Mouse (Mus musculus): ENCODE measurements around the gene Qser1. TPM values are rescaled to one million over a fixed set of nuclear protein-coding genes. Genes with fewer than 3 reads are reported as not detected.
A peak's percentile ranks its signal among the peaks of the same experiment; 100 is the strongest.
"Not testable (repeated sequence)": the region's sequence is repeated elsewhere in the genome, so short reads cannot be mapped to it uniquely, and the experiment has no call there.

The Qser1 gene
- polyA plus RNA-seq, 1 experiment = not detected

- Histone ChIP-seq H3K27ac (ENCODE audit: insufficient read depth, low read depth, low read length) (no peak overlapping the region), H3K4me3 (ENCODE audit: insufficient read depth, low read depth, low read length) (no peak overlapping the region), H3K4me1 (ENCODE audit: control insufficient read depth, insufficient read depth, low read length) (no peaks in the 10 kb centered on the region)
- TF ChIP-seq POLR2A (IDR thresholded peaks at IDR 0.05; ENCODE audit: insufficient read depth, low read depth, low read length) (no peak), CTCF (IDR thresholded peaks at IDR 0.05; ENCODE audit: insufficient read depth, low read depth, low read length) (no peak)
Observed at GRCm38 (mm10) chr2:104840974-104841373, 24.4 kb upstream of the Qser1 start.

GRCm38 (mm10) chr2:104832486-104832885 lies 15.9 kb upstream of the Qser1 start:
- no peak overlapping the region for H3K27ac ChIP-seq (ENCODE audit: insufficient read depth, low read depth, low read length)
- TF ChIP-seq CTCF (IDR thresholded peaks at IDR 0.05; ENCODE audit: insufficient read depth, low read depth, low read length) = no peak
- 88% methylated on average over 2 of the region's 2 CpGs for WGBS
- H3K4me1 ChIP-seq (ENCODE audit: control insufficient read depth, insufficient read depth, low read length) = no peaks in the 10 kb centered on the region
- H3K4me3 ChIP-seq (ENCODE audit: insufficient read depth, low read depth, low read length) = no peak overlapping the region

GRCm38 (mm10) chr2:104826191-104826590 lies 9.6 kb upstream of the Qser1 start:
- Histone ChIP-seq H3K4me1 (ENCODE audit: control insufficient read depth, insufficient read depth, low read length) (no peaks in the 10 kb centered on the region), H3K4me3 (ENCODE audit: insufficient read depth, low read depth, low read length) (no peak overlapping the region), H3K27ac (ENCODE audit: insufficient read depth, low read depth, low read length) (no peak overlapping the region)
- TF ChIP-seq CTCF (IDR thresholded peaks at IDR 0.05; ENCODE audit: insufficient read depth, low read depth, low read length) (no peak), POLR2A (IDR thresholded peaks at IDR 0.05; ENCODE audit: insufficient read depth, low read depth, low read length) (no peak)
- 93% methylated on average over 4 of the region's 4 CpGs for WGBS

- not testable (repeated sequence) for H3K27ac ChIP-seq (ENCODE audit: insufficient read depth, low read depth, low read length); H3K4me3 ChIP-seq (ENCODE audit: insufficient read depth, low read depth, low read length); H3K4me1 ChIP-seq (ENCODE audit: control insufficient read depth, insufficient read depth, low read length)
- WGBS = 90% methylated on average over 3 of the region's 3 CpGs
Observed at GRCm38 (mm10) chr2:104818763-104819162, 2.2 kb upstream of the Qser1 start.

- H3K4me3 ChIP-seq (ENCODE audit: insufficient read depth, low read depth, low read length) = no peak overlapping the region
- 3% methylated on average over 15 of the region's 15 CpGs for WGBS
- peaks cover 2% of the 10 kb centered on the region for H3K4me1 ChIP-seq (ENCODE audit: control insufficient read depth, insufficient read depth, low read length)
- H3K27ac ChIP-seq (ENCODE audit: insufficient read depth, low read depth, low read length) = no peak overlapping the region
- TF ChIP-seq CTCF (IDR thresholded peaks at IDR 0.05; ENCODE audit: insufficient read depth, low read depth, low read length) (no peak), POLR2A (IDR thresholded peaks at IDR 0.05; ENCODE audit: insufficient read depth, low read depth, low read length) (no peak)
Observed at GRCm38 (mm10) chr2:104817555-104818330, 1.2 kb upstream of the Qser1 start.

- Histone ChIP-seq H3K27ac (ENCODE audit: insufficient read depth, low read depth, low read length) (no peak overlapping the region), H3K4me3 (ENCODE audit: insufficient read depth, low read depth, low read length) (peak overlapping the region; percentile 63), H3K4me1 (ENCODE audit: control insufficient read depth, insufficient read depth, low read length) (peaks cover 2% of the 10 kb centered on the region)
- WGBS = under 1% methylated on average over 40 of the region's 51 CpGs
- peak; percentile 26; the same call in 1 of the 2 replicates for TF ChIP-seq POLR2A (IDR thresholded peaks at IDR 0.05; ENCODE audit: insufficient read depth, low read depth, low read length)
- TF ChIP-seq CTCF (IDR thresholded peaks at IDR 0.05; ENCODE audit: insufficient read depth, low read depth, low read length) = peak; percentile 71; the same call in 1 of the 2 replicates
Observed at GRCm38 (mm10) chr2:104816866-104817439, 393 bp upstream of the Qser1 start.

- Histone ChIP-seq H3K27ac (ENCODE audit: insufficient read depth, low read depth, low read length) (peak overlapping the region; percentile 80; the same call in 1 of the 2 replicates), H3K4me3 (ENCODE audit: insufficient read depth, low read depth, low read length) (peak overlapping the region; percentile 63), H3K4me1 (ENCODE audit: control insufficient read depth, insufficient read depth, low read length) (peaks cover 2% of the 10 kb centered on the region)
- under 1% methylated on average over 33 of the region's 33 CpGs for WGBS
- TF ChIP-seq CTCF (IDR thresholded peaks at IDR 0.05; ENCODE audit: insufficient read depth, low read depth, low read length) = no peak
- no peak for TF ChIP-seq POLR2A (IDR thresholded peaks at IDR 0.05; ENCODE audit: insufficient read depth, low read depth, low read length)
Observed at GRCm38 (mm10) chr2:104815561-104816370, 794 bp downstream of the Qser1 start.

GRCm38 (mm10) chr2:104814181-104814951 lies 2.2 kb downstream of the Qser1 start:
- no peak for TF ChIP-seq CTCF (IDR thresholded peaks at IDR 0.05; ENCODE audit: insufficient read depth, low read depth, low read length)
- TF ChIP-seq POLR2A (IDR thresholded peaks at IDR 0.05; ENCODE audit: insufficient read depth, low read depth, low read length) = no peak
- 54% methylated on average over 5 of the region's 5 CpGs for WGBS
- Histone ChIP-seq H3K4me3 (ENCODE audit: insufficient read depth, low read depth, low read length) (no peak overlapping the region), H3K4me1 (ENCODE audit: control insufficient read depth, insufficient read depth, low read length) (peaks cover 2% of the 10 kb centered on the region), H3K27ac (ENCODE audit: insufficient read depth, low read depth, low read length) (no peak overlapping the region)

All from olfactory bulb, adult 2 months (tissue).